8 mouse cellular contexts compared by ENCODE assay signal in genomic region chr7:134114311-134115188, GRCm38 (mm10).
DNase-seq lines count a peak whose midpoint lies in the region; ATAC-seq lines count a peak whose summit lies in the region.

No protein-coding gene starts in this region.

- H3K9me3 ChIP-seq in heart, embryonic 15.5 days (replicated peaks) = no peaks in the 10 kb centered on the region
- H3K9me3 ChIP-seq in neural tube, embryonic 11.5 days (ENCODE audit: control insufficient read depth, low read length) = no peaks in the 10 kb centered on the region

- no peak overlapping the region for H3K4me2 ChIP-seq in heart, embryonic 15.5 days
- no peak overlapping the region for H3K4me2 ChIP-seq in neural tube, embryonic 11.5 days (ENCODE audit: low read depth)

- intact Hi-C loops in left cerebral cortex, postnatal 4 days (cut with DNase I) = no loop called here

- 34% methylated on average over 9 of the region's 9 CpGs for WGBS in heart, embryonic 15.5 days
- 71% methylated on average over 9 of the region's 9 CpGs for WGBS in neural tube, embryonic 11.5 days

- ATAC-seq in heart, embryonic 15.5 days (replicated peaks; ENCODE audit: insufficient number of reproducible peaks, insufficient read depth, low FRiP score, low read depth) = peak; percentile 57
- no peak for ATAC-seq in neural tube, embryonic 11.5 days (ENCODE audit: insufficient read depth, low FRiP score, low TSS enrichment)

- no peak overlapping the region for H3K4me3 ChIP-seq in heart, embryonic 15.5 days
- no peak overlapping the region for H3K4me3 ChIP-seq in neural tube, embryonic 11.5 days (ENCODE audit: low read depth, low read length)

- H3K27me3 ChIP-seq in heart, embryonic 15.5 days = no peaks in the 10 kb centered on the region
- H3K27me3 ChIP-seq in neural tube, embryonic 11.5 days (ENCODE audit: control insufficient read depth, insufficient read depth, low read length) = no peaks in the 10 kb centered on the region

- H3K36me3 ChIP-seq in heart, embryonic 15.5 days = no peaks in the 10 kb centered on the region
- H3K36me3 ChIP-seq in neural tube, embryonic 11.5 days (ENCODE audit: control insufficient read depth, insufficient read depth, low read length) = no peaks in the 10 kb centered on the region

- no peak overlapping the region for H3K9ac ChIP-seq in heart, embryonic 15.5 days
- no peak overlapping the region for H3K9ac ChIP-seq in neural tube, embryonic 11.5 days (ENCODE audit: low read length)

- H3K27ac ChIP-seq in heart, embryonic 15.5 days = peak overlapping the region; percentile 11
- no peak overlapping the region for H3K27ac ChIP-seq in neural tube, embryonic 11.5 days (ENCODE audit: low read depth, low read length)

- H3K4me1 ChIP-seq in heart, embryonic 15.5 days (replicated peaks) = peaks cover 27% of the 10 kb centered on the region
- H3K4me1 ChIP-seq in neural tube, embryonic 11.5 days (ENCODE audit: control insufficient read depth, insufficient read depth, low read length) = 0 out of 2 replicates have a peak, but pooled peaks cover 2% of the 10 kb centered on the region

- DNase-seq in left cerebral cortex, adult 8-10 months (ENCODE audit: low spot score in 2 of 2) = peak; percentile 7 to 42
- DNase-seq in left cerebral cortex, postnatal 4 days = no peak
- peak; percentile 24 for DNase-seq in embryo, embryonic 10.5 days (ENCODE audit: low spot score)
- peak; percentile 19 for DNase-seq in neural tube, embryonic 11.5 days (ENCODE audit: low spot score)
- no peak for DNase-seq in thymus, postnatal 25 days
- DNase-seq in kidney, adult 18-20 months = no peak
- DNase-seq in urinary bladder, adult 18-20 months (ENCODE audit: low spot score in 2 of 2) = no peak

Comparison
In these comparisons a context has a peak if more than half of its experiments do, and no peak if none do; other contexts are left out.
1. DNase-seq: peak in left cerebral cortex, adult 8-10 months (2 of 2), embryo, embryonic 10.5 days (single experiment) and neural tube, embryonic 11.5 days (single experiment); none in left cerebral cortex, postnatal 4 days (single experiment), thymus, postnatal 25 days (single experiment), kidney, adult 18-20 months (single experiment) and urinary bladder, adult 18-20 months (0 of 2).